Mouse (Mus musculus): Measurements from ENCODE around the gene Espn.

Gene Espn

DNA sequence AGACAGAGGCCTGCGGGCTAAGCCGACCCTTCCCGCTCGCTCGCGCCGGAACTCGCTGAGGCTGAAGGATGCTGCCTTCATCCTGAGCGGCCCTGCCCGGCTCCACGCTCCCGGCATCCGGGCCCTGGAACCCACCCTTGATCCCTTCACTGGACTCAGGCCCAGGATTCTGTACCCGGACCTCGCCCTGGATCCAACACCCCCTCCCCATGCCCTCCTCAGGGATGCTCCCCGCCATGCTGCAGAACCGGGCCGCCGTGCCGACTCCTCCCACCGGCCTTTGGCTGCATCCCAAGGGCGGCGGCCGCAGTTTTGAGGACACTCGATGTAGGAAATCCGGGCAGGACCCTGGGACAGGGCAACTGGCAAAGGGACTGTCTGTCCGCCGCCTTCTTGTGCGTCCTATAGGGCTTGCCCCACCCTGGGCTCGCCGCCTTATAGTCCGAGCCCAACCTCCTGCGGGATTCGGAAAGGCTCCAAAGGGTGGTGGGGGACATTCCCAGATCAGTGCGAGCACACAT lies 26.2 kb upstream of the Espn start:
- no peak for DNase-seq (ENCODE audit: low spot score)

DNA sequence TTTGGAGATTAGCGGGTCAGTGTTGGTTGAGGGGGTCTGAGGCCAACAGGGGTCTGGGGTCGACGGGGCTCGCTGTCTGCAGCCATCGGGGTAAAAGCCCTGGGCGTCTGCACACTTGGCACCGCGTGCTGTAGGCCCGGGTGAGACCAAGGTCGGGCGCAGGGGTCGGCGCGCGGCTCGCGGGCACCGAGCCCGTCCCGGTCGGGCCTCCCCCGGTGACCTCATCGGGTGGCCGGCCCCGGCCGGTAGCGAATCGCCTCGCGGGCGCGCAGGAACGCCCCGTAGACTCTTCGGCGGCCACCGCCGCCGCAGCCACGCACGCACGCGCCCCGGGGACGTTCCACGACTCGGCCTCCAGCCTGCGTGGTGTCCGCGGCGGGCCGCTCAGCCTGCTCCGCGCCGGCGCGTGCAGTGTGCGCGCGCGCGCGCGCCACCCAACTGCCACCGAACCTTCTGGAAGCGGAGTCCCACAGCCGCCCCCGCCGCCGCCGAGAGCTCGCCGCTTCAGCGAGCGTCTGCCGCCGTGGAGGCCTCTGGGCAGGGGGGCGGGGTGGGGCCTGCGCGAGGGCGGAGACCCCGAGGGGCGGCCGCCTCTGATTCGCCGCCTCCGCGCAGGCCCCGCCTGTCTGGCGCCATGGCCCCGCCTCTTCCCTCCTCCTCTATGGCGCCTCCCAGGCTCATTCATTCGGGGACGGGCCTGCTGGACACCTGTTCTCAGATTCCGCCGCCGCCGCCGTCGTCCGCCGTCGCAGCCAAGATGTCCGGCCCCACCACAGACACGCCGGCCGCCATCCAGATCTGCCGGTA lies 25.6 kb upstream of the Espn start, which contains the start of gene Acot7:
Gene Acot7 (plus strand): TSS at position 598 of the 807 bp plus-strand sequence.
- peak; percentile 92 for DNase-seq (ENCODE audit: low spot score)

DNA sequence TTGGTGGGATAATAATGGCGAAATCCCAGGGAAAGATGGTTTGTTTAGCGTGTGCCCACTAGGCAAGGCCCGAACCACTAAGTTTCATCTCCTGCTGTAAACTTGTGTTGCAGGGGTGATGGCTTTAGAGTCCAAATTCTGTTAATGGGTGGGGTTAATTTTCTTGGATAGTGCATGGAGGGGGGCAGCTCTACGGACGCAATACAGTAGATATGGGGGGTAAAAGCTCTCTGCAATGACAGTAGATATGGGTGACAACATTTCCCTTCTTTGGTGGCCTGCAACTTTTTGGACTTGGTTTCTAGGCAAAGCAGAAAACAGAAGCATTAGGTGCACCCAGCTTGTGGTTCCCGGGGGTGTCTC lies 25.0 kb upstream of the Espn start:
- DNase-seq (ENCODE audit: low spot score) = no peak

DNA sequence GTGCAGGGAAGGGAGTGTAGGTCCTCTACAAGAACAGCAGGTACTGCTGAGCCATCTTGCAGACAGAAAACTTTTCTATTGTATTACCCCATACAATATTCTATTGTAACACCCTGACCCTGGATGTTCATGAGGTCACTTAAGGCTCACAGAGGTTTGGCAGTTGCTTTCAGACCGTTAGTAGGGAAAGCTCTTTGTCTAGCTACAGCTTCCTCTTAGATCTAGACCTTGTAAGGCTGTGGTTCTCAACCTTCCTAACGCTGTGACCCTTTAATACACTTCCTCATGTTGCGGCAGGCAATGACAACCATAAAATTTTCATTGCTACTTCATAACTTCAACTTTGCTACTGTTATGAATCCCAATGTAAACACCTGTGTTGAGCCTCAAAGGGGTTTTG lies 24.5 kb upstream of the Espn start:
- no peak for DNase-seq (ENCODE audit: low spot score)

DNA sequence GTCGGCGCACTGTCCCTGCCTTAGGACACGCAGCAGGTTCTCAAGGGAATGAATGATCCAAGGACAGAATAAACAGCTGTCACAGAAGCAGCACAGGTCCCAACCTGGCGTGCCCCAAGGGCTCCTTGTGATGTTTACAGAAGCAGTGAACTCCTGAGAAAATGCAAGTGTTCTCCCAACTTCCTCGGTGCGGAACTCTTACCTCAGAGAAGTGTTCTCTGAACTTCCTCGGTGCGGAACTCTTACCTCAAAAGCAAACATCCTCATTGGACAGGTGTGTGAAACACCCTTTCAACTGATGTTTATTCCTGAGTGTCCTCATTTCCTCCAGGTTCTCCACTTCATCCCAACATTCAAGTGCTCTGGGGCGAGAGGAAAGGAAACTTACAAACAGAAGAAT lies 21.8 kb upstream of the Espn start:
- DNase-seq (ENCODE audit: low spot score) = no peak

DNA sequence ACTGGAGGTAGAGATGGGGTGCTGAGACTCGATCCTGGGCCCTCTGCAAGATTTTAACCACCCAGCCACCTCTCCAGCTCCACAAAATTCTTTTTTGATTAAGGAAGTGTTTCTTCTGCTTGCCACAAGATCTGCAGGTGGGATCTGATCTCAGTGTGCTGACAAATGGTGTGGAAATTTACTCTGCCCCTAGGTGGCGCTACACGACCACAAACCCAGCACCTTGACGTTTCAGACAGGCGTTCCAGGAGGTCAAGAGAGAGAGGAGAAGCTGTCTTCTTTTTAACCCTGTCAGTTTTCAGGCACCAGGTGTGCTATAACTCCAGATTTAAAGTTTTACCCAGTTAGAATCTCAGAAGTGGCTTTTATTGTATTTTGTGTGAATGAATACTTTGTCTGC lies 20.9 kb upstream of the Espn start:
- DNase-seq (ENCODE audit: low spot score) = peak; percentile 72

DNA sequence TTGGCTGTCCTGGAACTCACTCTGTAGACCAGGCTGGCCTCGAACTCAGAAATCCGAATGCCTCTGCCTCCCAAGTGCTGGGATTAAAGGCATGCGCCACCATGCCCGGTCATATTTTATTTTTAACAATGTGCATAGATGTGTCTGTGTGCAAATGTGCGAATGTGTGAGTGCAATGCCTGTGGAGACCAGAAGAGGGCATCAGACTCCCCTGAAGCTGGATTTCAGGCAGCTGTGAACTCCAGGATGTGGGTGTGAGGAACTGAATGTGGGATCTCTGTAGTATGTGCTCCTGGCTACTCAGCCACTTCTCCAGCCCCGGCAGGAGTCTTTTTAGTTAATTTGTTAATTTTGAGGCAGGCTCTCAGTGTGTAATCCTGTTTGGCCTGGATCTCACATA lies 19.4 kb upstream of the Espn start:
- DNase-seq (ENCODE audit: low spot score) = no peak

DNA sequence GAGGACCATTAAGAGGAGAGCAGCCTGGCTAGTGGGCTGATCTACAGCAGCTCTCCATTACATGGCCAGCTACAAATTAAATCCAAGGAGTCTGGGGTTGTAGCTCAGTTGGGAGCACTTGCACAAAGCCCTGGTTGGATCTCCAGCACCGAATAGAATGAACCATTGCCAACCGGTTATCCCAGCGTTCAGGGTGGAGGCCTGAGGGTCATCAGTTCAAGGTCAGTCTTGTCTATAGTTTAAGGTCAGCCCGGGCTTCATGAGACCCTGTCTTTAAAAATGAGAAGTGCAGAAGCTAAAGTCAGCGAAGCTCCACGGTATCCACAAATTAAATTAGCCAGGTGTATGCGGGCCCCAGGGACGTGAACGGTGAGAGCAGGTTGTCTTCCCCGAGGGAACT lies 18.1 kb upstream of the Espn start:
- DNase-seq (ENCODE audit: low spot score) = no peak

DNA sequence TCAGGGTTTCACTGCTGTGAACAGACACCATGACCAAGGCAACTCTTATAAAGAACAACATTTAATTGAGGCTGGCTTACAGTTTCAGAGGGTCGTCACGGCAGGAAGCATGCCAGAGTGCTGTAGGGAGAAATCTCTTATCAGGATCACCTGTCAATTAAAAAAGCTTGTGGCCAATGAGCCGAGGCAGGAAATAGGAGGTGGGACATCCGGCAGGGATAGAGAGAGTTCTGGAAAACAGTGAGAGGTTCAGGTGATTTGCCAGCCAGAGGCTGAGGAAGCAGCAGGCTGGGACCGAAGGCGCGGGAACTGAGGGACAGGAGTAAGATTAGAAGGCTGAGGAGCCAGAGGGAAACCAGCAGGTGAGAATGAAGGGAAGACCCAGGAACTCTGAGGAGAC lies 16.9 kb upstream of the Espn start:
- DNase-seq (ENCODE audit: low spot score) = no peak

DNA sequence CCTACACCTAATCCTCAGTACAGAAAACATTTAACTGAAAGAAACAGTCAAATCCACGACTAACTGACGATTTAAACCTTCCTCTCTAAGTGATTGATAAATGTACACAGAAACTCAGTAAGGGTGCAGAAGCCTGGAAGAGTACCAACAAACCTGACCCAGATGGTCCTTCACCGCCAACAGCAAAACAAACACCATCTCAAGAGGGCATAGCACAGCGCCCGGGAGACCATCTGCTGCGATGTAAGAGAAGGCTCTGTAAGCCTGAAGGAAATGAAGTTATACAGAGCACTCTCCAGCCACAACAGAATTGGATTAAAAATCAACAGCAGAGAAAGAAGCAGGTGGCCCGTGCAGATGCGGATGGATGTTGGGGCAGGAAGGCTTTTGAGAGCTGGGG lies 15.9 kb upstream of the Espn start:
- no peak for DNase-seq (ENCODE audit: low spot score)

DNA sequence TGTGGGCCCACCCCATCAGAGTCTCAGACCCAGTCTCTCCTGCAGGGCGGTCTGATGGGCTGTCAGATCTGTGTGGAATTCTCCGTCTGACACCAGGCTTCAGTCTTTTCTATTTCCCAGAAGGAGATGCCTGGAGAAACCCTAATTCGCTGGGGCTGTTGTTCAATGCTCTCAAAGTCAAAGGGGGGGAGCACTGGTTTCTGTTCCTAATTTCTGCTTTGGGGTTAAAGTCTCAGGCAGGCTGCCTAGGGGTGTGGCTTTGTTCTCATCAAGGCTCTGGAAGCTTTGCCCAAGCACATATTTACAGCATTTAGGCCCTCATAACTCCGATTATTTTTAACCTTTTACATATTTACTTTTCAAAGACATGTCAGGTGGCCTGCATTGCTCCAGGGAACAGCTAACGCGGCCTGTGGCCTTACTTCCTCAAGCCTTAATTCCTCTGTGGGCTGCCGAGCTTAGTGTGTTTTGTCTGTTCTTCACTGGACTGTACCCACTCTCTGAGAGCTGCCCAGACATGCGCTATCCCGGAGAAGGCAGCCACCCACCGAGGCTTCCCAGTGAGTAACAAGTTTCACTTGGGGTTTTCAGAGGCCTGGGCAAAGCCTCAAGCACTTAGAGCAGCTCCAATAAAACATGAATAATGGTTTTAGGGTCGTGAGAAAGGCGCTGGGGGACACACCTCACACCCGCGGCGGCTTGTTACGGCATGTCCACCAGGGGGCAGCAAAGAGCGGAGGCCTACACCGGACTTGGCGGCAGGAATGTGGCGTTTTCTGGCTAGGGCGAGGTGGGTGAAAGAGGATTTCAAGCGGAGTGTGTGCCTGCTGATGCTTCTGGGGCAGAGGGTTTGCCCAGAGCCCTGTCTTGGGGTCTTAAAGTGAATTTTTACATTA lies 13.1 kb upstream of the Espn start:
- DNase-seq (ENCODE audit: low spot score) = no peak

DNA sequence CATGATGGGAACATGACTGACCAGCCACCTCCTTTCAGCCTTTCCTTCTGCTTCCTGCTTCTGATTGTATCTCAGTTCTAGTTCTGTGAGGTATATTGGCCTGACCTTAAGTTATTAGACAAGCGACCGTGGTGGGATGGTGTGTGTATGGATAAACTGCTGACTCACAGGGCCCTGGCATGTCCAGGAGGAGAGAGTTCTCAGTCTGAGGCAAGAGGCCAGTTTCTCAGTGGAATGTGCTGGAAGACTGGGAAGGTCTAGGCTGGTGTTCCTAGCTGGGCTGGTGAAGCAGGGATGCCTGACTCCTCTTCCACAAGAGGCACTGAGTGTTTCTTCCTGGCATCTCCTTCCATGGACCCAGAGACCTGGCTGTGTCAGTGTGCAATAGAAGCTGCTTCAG lies 10.6 kb upstream of the Espn start:
- DNase-seq (ENCODE audit: low spot score) = no peak

DNA sequence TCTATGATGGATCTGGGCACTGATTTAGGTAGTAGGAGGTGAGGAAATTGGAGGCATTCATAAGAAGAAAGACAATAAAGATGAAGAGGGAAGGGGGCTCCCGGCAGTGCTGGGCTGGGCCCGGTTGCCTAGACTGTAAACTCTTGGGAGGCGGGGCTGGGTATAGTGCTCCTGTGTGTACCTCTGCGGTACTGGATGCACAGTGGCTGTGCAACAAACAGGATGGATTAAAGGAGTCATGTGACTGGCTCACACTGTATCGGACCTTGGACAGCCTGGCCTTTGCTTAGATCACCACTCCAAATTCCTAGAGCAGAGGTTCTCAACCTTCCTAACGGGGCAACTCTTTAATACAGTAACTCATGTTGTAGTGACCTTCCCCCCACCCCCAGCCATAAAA lies 9.4 kb upstream of the Espn start:
- no peak for DNase-seq (ENCODE audit: low spot score)

DNA sequence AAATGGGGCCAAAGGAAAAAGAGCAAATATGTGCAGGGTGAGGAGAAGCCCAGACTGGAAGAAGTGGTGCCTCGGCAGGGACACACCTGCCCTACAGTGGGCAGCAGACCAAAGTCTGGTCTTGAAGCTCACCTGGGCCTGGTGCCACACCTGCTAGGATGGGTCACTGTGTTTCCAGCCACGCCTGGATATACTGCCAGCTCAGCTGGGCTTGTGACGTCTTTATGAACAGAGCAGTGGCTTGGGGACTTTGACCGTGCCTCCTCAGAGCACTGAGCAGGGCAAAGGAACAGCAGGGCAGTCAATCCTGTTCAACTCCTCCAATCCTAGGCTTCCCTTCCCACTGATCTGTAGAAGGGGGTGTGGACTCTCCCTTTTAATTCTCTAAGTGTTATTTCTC lies 8.6 kb upstream of the Espn start:
- no peak for DNase-seq (ENCODE audit: low spot score)

DNA sequence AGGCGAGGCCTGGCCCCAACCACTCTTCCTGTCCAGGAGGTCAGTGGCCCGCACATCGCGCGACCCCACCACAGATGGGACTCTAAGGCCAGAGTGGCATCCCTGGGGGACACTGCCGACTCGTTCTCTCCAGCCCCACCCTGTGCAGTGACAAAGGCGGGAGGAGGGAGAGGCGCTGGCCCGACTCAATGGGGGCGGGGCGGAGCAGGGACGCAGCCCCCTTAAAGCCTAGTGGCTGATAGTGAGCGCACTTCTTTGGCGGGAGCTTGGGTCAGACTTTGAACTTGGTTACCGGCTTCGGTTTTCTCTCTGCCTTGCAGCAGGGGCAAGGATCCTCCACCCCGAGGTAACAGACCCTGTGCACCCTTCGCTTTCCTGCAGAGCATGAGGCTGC lies 7.1 kb upstream of the Espn start:
- no peak for DNase-seq (ENCODE audit: low spot score)

DNA sequence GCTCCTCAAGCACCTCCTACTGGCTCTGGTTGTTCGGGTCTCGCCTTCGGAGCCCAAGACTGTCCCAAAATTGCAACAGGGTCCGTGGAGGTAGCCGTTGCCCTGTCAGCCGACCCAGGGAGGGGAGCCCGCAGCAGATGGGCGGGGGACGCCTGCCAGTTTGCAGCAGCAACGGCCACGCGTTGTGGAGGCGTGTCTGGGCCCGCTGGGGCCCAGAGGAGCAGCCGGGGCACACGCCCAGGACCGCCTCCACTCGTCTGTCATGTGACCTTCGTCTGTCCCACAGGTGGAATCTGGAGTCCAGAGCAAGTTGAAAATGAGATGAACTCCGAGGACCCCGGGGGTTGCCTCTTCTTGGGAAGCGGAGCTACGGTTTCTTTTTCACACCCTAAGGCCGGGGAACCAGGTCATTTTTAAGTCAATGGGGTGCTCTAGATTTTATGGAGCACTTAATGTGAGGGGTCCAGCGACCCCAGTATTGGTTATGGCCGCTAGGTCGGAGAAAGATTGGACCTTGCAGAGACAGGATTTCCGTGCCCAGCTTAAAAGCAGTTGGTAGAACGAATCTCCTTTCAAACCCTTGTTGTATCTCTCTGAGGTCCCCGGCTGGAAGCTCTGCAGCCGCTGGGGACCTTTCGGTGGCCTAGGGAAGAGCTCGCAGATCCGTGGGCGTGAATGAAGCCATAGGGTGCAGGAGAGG lies 6.6 kb upstream of the Espn start, which contains the start of gene Hes2:
Gene Hes2 (plus strand): TSS at position 283 of the 700 bp plus-strand sequence.
- no peak for DNase-seq (ENCODE audit: low spot score)

DNA sequence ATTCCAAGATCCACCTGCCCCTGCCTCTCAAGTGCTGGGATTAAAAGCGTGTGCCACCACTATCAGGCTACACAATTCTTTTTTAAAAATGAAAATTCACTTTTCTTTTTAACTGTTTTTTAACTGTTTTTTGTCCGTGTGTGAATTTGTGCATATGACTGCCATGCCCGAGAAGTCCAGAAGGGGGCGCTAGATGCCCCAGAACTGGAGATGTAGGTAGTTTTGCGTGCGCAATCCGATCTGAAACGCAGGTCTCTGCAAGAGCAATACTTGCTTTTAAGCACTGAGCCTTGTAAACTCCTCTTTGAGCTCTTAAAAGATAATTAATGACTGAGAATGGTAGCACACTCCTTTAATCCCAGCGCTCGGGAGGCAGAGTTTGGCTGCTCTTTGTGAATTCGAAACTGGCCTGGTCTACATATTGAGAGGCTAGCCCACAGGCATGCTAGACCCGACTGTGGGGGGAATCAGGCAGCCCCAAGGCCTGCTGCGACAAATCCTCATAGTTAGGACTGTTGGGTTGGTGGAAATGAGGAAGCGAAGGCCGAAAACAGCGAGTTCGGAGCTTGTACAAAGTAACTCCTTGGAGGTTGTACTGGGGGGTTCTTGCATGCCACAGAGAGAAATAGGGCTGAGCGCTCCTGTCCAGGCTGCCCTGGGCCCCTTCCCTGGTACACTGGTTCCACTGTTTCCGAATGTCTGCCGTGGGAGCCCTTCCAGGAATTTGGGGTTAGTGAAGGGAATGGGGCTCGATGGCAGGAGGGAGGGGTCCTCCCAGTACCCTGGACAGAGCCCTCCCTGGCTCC lies 5.8 kb upstream of the Espn start:
- DNase-seq (ENCODE audit: low spot score) = no peak

DNA sequence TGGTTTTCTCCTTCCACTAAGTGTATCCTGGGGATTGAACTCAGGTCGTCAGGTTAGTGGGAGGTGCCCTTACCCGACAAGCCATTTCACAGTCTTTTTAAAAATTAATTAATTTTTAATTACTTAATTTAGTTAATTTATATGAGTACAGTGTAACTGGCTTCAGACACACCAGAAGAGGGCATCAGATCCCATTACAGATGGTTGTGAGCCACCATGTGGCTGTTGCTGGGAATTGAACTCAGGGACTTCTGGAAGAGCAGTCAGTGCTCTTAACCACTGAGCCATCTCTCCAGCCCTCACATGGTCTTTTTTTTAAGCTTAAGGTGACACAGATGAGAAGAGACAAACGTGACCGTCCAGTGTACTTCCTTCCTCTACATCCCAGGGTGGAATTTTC lies 2.8 kb upstream of the Espn start:
- no peak for DNase-seq (ENCODE audit: low spot score)

DNA sequence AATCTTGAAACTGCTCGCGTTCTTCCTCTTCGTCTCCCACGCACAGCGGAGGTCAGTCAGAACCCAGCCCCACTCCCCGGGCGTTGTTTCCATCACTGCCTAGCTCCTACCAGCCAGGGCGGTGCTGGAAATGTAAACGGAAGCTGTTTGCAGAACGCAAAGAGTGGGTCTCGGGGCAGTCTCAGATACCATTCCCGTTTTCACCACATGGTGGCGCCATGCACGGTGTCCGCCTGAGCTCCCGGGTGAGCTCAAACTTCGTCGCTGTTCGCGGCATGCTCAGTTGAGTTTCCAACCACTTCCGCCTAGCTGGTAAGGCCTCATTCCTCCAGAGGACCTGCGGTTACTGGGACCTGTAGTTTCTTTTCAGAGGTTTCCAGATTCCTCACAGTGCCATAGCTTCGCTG lies 1.6 kb upstream of the Espn start:
- DNase-seq (ENCODE audit: low spot score) = peak; percentile 73

DNA sequence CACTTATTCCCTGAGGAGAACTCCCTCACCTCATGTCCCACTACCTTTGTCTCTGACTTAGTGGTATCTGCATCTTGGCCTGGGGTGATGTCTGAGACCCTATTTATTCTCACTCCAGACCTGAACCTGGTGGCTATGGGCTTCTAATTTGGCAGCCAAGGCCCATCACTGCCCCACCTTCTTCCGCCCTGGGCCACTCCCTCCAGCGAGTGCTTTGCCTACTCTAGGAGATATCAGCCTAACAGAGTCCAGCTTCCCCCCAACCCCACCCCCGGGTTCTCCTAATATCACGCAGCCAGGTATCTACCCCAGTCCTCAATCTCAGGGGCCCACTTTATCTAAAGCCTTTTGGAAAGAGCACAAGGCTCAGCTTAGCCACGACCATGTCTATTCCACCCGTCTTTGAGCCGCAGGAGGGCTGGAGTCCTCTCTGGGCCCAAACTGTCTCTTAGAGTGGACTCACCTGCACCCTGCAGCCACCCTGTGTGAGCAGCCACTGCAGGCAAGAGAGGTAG lies 663 bp downstream of the Espn start:
- DNase-seq (ENCODE audit: low spot score) = no peak

DNA sequence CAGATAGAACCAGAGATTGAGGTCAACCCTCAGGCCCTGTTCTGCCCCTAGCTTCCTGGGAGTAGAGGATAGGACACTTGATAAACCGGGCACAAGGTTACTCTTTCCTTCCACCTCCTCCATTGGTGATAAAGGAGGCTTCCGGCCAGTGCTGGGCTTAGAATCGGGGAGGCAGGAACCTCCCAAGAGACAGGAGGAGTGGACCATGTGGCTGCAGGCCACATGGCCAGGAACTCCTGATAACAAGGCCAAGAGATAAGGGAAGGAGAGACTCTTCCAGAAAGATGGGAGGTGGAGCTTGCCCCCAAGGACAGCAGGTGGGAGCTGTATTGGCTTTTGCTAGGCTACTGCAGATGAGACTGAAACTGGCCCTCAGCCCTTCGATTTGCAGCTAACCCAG lies 1.6 kb downstream of the Espn start:
- DNase-seq (ENCODE audit: low spot score) = no peak
